Mouse (Mus musculus) midbrain, embryonic 15.5 days (tissue): ENCODE data around the gene Tcf3. TPM values are rescaled to one million over a fixed set of nuclear protein-coding genes. Genes with fewer than 3 reads are reported as not detected.
A peak's percentile ranks its signal among the peaks of the same experiment; 100 is the strongest.

Experiments
- ATAC-seq: fragments of 200-750 bp; cut with Nextera tagmentation; replicated peaks from 2 replicates; pipeline ENCODE4 v1.8.0; 2017; ENCODE audit warnings: moderate TSS enrichment
- H3K27ac ChIP-seq: fragments of 300-500 bp; sonication (generic); 2 replicates; pipeline ENCODE4 v1.5.1; 2015; ENCODE audit warnings: mild to moderate bottlenecking, inconsistent platforms
- H3K27me3 ChIP-seq: fragments of 300-500 bp; sonication (generic); replicated peaks from 2 replicates; pipeline ENCODE4 v1.6.1; 2015; ENCODE audit warnings: inconsistent platforms
- H3K36me3 ChIP-seq: fragments of 300-500 bp; sonication (generic); replicated peaks from 2 replicates; pipeline ENCODE4 v1.6.1; 2015; ENCODE audit warnings: inconsistent platforms
- H3K4me1 ChIP-seq: fragments of 300-500 bp; sonication (generic); 2 replicates; pipeline ENCODE4 v1.6.1; 2015; ENCODE audit warnings: inconsistent platforms
- H3K4me2 ChIP-seq: fragments of 300-500 bp; sonication (generic); 2 replicates; pipeline ENCODE4 v1.6.1; 2015; ENCODE audit warnings: inconsistent platforms, mild to moderate bottlenecking, moderate library complexity
- H3K4me3 ChIP-seq: fragments of 300-500 bp; sonication (generic); 2 replicates; pipeline ENCODE4 v1.5.1; 2015; ENCODE audit warnings: mild to moderate bottlenecking, inconsistent platforms
- H3K9ac ChIP-seq: fragments of 300-500 bp; sonication (generic); 2 replicates; pipeline ENCODE4 v1.6.1; 2015; ENCODE audit warnings: mild to moderate bottlenecking, inconsistent platforms
- H3K9me3 ChIP-seq: fragments of 300-500 bp; sonication (generic); 2 replicates; pipeline ENCODE4 v1.6.1; 2016; ENCODE audit warnings: inconsistent platforms
- WGBS: fragments of 180-500 bp; shearing (Covaris S2); methylation state at CpG from one replicate; pipeline ENCODE4 v1.1.7; 2015; ENCODE audit warnings: mixed read lengths; 5-methylcytosine and 5-hydroxymethylcytosine counted together
- polyA plus RNA-seq: library from polyadenylated mRNA; unstranded; fragments of >200 nt; fragmentation: Nextera tagmentation; extraction: Ambion mirVana; gene quantifications from 2 replicates; pipeline ENCODE4 v1.2.1, GENCODE M21; 2015

Tcf3 gene
- polyA plus RNA-seq, 1 experiment from 2014 or later, result 44.9 TPM

DNA sequence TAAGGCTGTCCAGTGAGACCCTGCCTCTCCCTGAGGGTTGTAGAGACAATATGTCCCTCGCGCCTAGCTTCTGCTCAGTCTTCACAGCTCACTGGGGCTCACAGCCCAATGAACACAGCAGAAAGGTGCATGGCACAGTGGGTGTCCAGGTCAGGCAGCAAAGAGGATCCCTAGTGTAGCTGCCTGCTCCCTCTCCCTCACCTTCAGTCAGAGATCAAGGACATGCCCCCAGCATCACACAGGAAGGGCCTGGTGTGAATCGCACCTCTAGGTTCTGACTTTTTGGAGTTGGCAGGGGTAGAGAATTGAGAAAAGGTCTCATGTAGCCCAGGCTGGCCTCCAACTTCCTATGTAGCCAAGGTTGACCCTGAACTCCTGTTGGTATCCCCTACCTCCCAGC, 1.4 kb upstream of the Tcf3 start:
- Histone ChIP-seq H3K4me1 (peaks cover 20% of the 10 kb centered on the region), H3K4me3 (no peak overlapping the region), H3K4me2 (no peak overlapping the region), H3K36me3 (no peaks in the 10 kb centered on the region), H3K9ac (no peak overlapping the region), H3K9me3 (no peaks in the 10 kb centered on the region), H3K27me3 (no peaks in the 10 kb centered on the region), H3K27ac (no peak overlapping the region)
- WGBS, result 81% methylated on average over 3 of the region's 3 CpGs
- ATAC-seq, result no peak

GRCm38 (mm10) chr10:80434233-80434592, 766 bp upstream of the Tcf3 start:
- 12% methylated on average over 8 of the region's 8 CpGs for WGBS
- Histone ChIP-seq H3K36me3 (peaks cover 2% of the 10 kb centered on the region; the same call in 1 of the 2 replicates), H3K9ac (no peak overlapping the region), H3K27me3 (no peaks in the 10 kb centered on the region), H3K4me2 (peak overlapping the region; percentile 68), H3K4me1 (peaks cover 20% of the 10 kb centered on the region), H3K27ac (peak overlapping the region; percentile 92; the same call in 1 of the 2 replicates), H3K4me3 (peak overlapping the region; percentile 91; the same call in 1 of the 2 replicates), H3K9me3 (no peaks in the 10 kb centered on the region)
- 0 out of 2 replicates have a peak, but pooled peaks have one; percentile 2 for ATAC-seq

DNA sequence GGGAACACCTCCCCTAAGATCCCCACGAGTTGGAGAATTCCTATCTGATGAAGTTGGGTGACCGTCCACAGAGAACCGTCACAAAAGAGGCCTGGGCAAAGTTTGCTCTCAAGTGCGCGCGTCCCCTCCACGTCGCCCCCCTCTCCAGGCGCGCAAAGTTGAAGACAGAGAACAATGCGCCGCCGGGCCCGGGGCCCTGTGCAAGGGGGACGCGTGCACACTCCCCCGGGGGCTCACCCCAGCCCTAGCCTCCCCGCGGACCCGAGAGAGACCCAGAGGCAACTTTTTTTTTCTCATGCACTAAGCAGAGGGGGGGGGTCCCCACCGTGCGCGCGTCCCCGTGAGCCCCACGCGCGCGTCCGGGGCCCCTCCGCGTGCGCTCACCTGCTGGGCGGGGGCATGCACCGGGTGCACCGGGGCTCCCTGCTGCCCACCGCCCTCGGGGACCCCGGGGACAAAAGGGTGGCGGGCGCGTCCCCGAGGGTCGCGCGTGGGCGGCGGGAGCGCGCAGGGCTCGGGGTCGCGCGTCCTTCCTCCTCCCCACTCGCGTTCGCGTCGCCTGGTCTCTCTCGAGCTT, 423 bp downstream of the Tcf3 start:
- H3K4me2 ChIP-seq, result peak overlapping the region; percentile 68

DNA sequence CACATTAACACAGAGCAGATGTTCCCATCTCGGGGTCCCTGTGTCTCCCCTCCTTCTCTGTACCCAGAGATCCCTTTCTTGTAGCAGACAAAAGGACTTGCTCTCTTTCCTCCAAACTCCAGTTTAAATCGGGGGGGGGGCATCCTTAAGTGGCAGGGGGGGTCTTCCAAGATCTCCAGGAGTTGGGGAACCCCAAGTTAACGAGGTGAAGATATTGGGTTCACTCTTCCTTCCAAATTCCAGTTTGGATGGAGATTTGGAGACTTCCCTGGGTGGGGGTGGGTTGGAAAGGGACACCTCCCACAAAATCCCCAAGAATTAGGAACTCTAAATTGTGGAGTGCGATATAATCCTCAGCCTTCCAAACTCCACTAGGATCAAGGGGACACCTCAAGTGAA, 1.1 kb downstream of the Tcf3 start:
- Histone ChIP-seq H3K9ac (peak overlapping the region; percentile 95), H3K4me3 (peak overlapping the region; percentile 91), H3K4me2 (peak overlapping the region; percentile 68), H3K27ac (peak overlapping the region; percentile 30; the same call in 1 of the 2 replicates), H3K36me3 (peaks cover 10% of the 10 kb centered on the region), H3K4me1 (peaks cover 20% of the 10 kb centered on the region), H3K9me3 (no peaks in the 10 kb centered on the region), H3K27me3 (no peaks in the 10 kb centered on the region)
- 0% methylated on average over 4 of the region's 4 CpGs for WGBS
- ATAC-seq, result no peak

More for the DNA sequence above, 423 bp downstream of the Tcf3 start:
- Histone ChIP-seq H3K9me3 (no peaks in the 10 kb centered on the region), H3K4me1 (peaks cover 20% of the 10 kb centered on the region), H3K4me3 (peak overlapping the region; percentile 91), H3K36me3 (peaks cover 5% of the 10 kb centered on the region; the same call in 1 of the 2 replicates), H3K9ac (peak overlapping the region; percentile 95), H3K27ac (peak overlapping the region; percentile 92), H3K27me3 (no peaks in the 10 kb centered on the region)
- ATAC-seq, result peak; percentile 31; the same call in 1 of the 2 replicates
- under 1% methylated on average over 49 of the region's 60 CpGs for WGBS

- peaks cover 16% of the 10 kb centered on the region for H3K36me3 ChIP-seq
- peak overlapping the region; percentile 30; the same call in 1 of the 2 replicates for H3K27ac ChIP-seq
- H3K27me3 ChIP-seq, result no peaks in the 10 kb centered on the region
- peak overlapping the region; percentile 68 for H3K4me2 ChIP-seq
- 15% methylated on average over 16 of the region's 16 CpGs for WGBS
- peak overlapping the region; percentile 95 for H3K9ac ChIP-seq
- no peak for ATAC-seq
- H3K4me3 ChIP-seq, result peak overlapping the region; percentile 91
- no peaks in the 10 kb centered on the region for H3K9me3 ChIP-seq
- H3K4me1 ChIP-seq, result peaks cover 20% of the 10 kb centered on the region
These were observed 1.7 kb downstream of the Tcf3 start for GRCm38 (mm10) chr10:80431570-80432386.

GRCm38 (mm10) chr10:80430375-80430980, 3.0 kb downstream of the Tcf3 start:
- Histone ChIP-seq H3K4me2 (no peak overlapping the region), H3K27me3 (no peaks in the 10 kb centered on the region), H3K9ac (no peak overlapping the region), H3K27ac (no peak overlapping the region), H3K9me3 (no peaks in the 10 kb centered on the region), H3K4me1 (peaks cover 20% of the 10 kb centered on the region), H3K4me3 (no peak overlapping the region), H3K36me3 (peaks cover 29% of the 10 kb centered on the region)
- ATAC-seq, result no peak
- WGBS, result 67% methylated on average over 8 of the region's 8 CpGs

- Histone ChIP-seq H3K27me3 (no peaks in the 10 kb centered on the region), H3K4me1 (peaks cover 20% of the 10 kb centered on the region), H3K9me3 (no peaks in the 10 kb centered on the region), H3K36me3 (peaks cover 36% of the 10 kb centered on the region), H3K27ac (no peak overlapping the region), H3K4me2 (no peak overlapping the region), H3K4me3 (no peak overlapping the region), H3K9ac (no peak overlapping the region)
- no peak for ATAC-seq
- 83% methylated on average over 8 of the region's 8 CpGs for WGBS
These were observed 3.6 kb downstream of the Tcf3 start for GRCm38 (mm10) chr10:80429800-80430199.

GRCm38 (mm10) chr10:80425041-80425440, 8.4 kb downstream of the Tcf3 start:
- H3K27ac ChIP-seq, result no peak overlapping the region
- ATAC-seq, result no peak
- no peak overlapping the region for H3K4me3 ChIP-seq
- H3K4me1 ChIP-seq, result peaks cover 17% of the 10 kb centered on the region; the same call in 1 of the 2 replicates
- H3K9ac ChIP-seq, result no peak overlapping the region
- peaks cover 54% of the 10 kb centered on the region for H3K36me3 ChIP-seq
- 97% methylated on average over 3 of the region's 3 CpGs for WGBS
- H3K4me2 ChIP-seq, result no peak overlapping the region
- H3K27me3 ChIP-seq, result no peaks in the 10 kb centered on the region
- H3K9me3 ChIP-seq, result no peaks in the 10 kb centered on the region

- peaks cover 61% of the 10 kb centered on the region for H3K36me3 ChIP-seq
These were observed 9.9 kb downstream of the Tcf3 start for GRCm38 (mm10) chr10:80423562-80423961.

GRCm38 (mm10) chr10:80421651-80422472, 11.6 kb downstream of the Tcf3 start:
- no peak overlapping the region for H3K4me2 ChIP-seq
- no peaks in the 10 kb centered on the region for H3K9me3 ChIP-seq
- no peak overlapping the region for H3K4me3 ChIP-seq
- H3K9ac ChIP-seq, result no peak overlapping the region
- H3K4me1 ChIP-seq, result peaks cover 35% of the 10 kb centered on the region
- H3K36me3 ChIP-seq, result peaks cover 67% of the 10 kb centered on the region
- 80% methylated on average over 9 of the region's 9 CpGs for WGBS
- ATAC-seq, result no peak; the same call in 1 of the 2 replicates
- no peaks in the 10 kb centered on the region for H3K27me3 ChIP-seq
- peak overlapping the region; percentile 68 for H3K27ac ChIP-seq

More at GRCm38 (mm10) chr10:80423562-80423961, 9.9 kb downstream of the Tcf3 start:
- H3K4me3 ChIP-seq, result no peak overlapping the region
- H3K4me2 ChIP-seq, result no peak overlapping the region
- no peak overlapping the region for H3K9ac ChIP-seq
- H3K4me1 ChIP-seq, result peaks cover 31% of the 10 kb centered on the region
- no peaks in the 10 kb centered on the region for H3K27me3 ChIP-seq
- no peak for ATAC-seq
- H3K27ac ChIP-seq, result peak overlapping the region; percentile 20; the same call in 1 of the 2 replicates
- H3K9me3 ChIP-seq, result no peaks in the 10 kb centered on the region
- WGBS, result 55% methylated on average over 4 of the region's 4 CpGs

DNA sequence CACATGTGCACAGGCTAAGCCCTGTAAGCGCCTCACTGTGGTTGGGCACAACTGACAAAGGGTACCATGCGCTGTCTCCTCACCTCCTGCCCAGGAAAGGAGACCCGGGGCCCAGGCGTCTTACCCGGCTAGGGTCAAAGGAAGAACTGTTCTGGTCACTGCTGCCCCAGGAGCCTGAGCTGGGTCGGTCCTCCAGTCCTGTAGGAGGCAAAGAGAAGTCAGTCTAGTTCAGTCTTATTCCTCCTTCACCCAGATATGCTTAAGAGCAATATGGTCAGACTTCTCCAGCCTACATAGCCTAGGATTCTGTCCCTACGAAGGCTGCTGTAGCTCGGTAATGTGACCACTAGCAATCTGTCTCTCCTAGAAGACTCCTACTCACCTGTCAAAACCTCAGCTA, 12.2 kb downstream of the Tcf3 start:
- no peak overlapping the region for H3K4me3 ChIP-seq
- H3K9me3 ChIP-seq, result no peaks in the 10 kb centered on the region
- peaks cover 35% of the 10 kb centered on the region for H3K4me1 ChIP-seq
- H3K9ac ChIP-seq, result no peak overlapping the region
- WGBS, result 93% methylated on average over 8 of the region's 8 CpGs
- H3K27ac ChIP-seq, result peak overlapping the region; percentile 68; the same call in 1 of the 2 replicates
- H3K4me2 ChIP-seq, result no peak overlapping the region
- peaks cover 65% of the 10 kb centered on the region for H3K36me3 ChIP-seq
- no peaks in the 10 kb centered on the region for H3K27me3 ChIP-seq
- ATAC-seq, result no peak
